Mouse (Mus musculus) layer of hippocampus, postnatal 10 days (tissue): ENCODE measurements around the gene Hspb6. TPM values are rescaled to one million over a fixed set of nuclear protein-coding genes. Genes with fewer than 3 reads are reported as not detected.

Experiments
- microRNA-seq, 2 experiments: library from miRNA; unstranded; fragments of <30 nt; microRNA quantifications; one replicate each; pipeline ENCODE4 v1.2.0; 2021
- total RNA-seq, 2 experiments: library from RNA; stranded (reverse); gene quantifications; 2 replicates each; pipeline ENCODE4 v1.2.3; 2021

Hspb6 gene
- total RNA-seq, 2 experiments from 2014 or later, result 5.3 to 5.6 TPM

Small RNA genes within 50 kb of the gene (microRNA-seq; reads per million reads assigned to microRNA genes)
- gene Gm38670 (0 to 0.45 reads per million in 2 experiments), gene Mir3569 (0.67 to 0.98 reads per million in 2 experiments)

Other genes starting within 250 kb of the Hspb6 start
- 10 to 100 TPM; 41.6 to 45.5 TPM for gene Alkbh6, start 243.5 kb upstream of the Hspb6 start, total RNA-seq
- 1 to 10 TPM; 3.2 to 6.4 TPM for gene Syne4, start 237.4 kb upstream of the Hspb6 start, total RNA-seq
- under 1 TPM; 0.48 to 0.69 TPM for gene E130208F15Rik, start 230.4 kb upstream of the Hspb6 start, total RNA-seq
- 1 to 10 TPM; 7.8 to 9.4 TPM for gene Sdhaf1, start 228.3 kb upstream of the Hspb6 start, total RNA-seq
- 10 to 100 TPM; 42.8 to 43.6 TPM for gene Lrfn3, start 189.4 kb upstream of the Hspb6 start, total RNA-seq
- gene Tyrobp, start 138.4 kb upstream of the Hspb6 start, total RNA-seq, result 10 to 100 TPM; 21.9 to 24.0 TPM
- 1 to 10 TPM in 1 of 2 experiments, under 1 TPM in 1; 0.91 to 1.8 TPM for gene Hcst, start 132.3 kb upstream of the Hspb6 start, total RNA-seq
- gene Nfkbid, start 130.4 kb upstream of the Hspb6 start, total RNA-seq, result 1 to 10 TPM; 2.2 to 3.0 TPM
- gene Aplp1, start 106.6 kb upstream of the Hspb6 start, total RNA-seq, result 100 to 1,000 TPM; 831 to 849 TPM
- 1 to 10 TPM; 3.9 to 5.3 TPM for gene Kirrel2, start 94.5 kb upstream of the Hspb6 start, total RNA-seq
- gene Nphs1, start 93.9 kb upstream of the Hspb6 start, total RNA-seq, result under 1 TPM; 0.55 to 0.62 TPM
- gene Prodh2, start 58.6 kb upstream of the Hspb6 start, total RNA-seq, result under 1 TPM in 1 of 2 experiments, not detected in 1; 0.69 TPM
- gene Arhgap33, start 17.1 kb upstream of the Hspb6 start, total RNA-seq, result 100 to 1,000 TPM; 218 to 232 TPM
- gene Proser3, start 121 bp downstream of the Hspb6 start, total RNA-seq, result 1 to 10 TPM; 3.4 to 4.4 TPM
- gene Lin37, start 7.7 kb downstream of the Hspb6 start, total RNA-seq, result 10 to 100 TPM; 28.2 to 36.6 TPM
- gene U2af1l4, start 11.1 kb downstream of the Hspb6 start, total RNA-seq, result 10 to 100 TPM; 49.4 to 52.5 TPM
- 1 to 10 TPM; 4.8 to 5.8 TPM for gene Gm49396, start 11.2 kb downstream of the Hspb6 start, total RNA-seq
- gene Psenen, start 11.4 kb downstream of the Hspb6 start, total RNA-seq, result 10 to 100 TPM; 79.4 to 87.1 TPM
- gene Igflr1, start 13.2 kb downstream of the Hspb6 start, total RNA-seq, result 1 to 10 TPM; 2.4 to 2.8 TPM
- gene Kmt2b, start 36.5 kb downstream of the Hspb6 start, total RNA-seq, result 10 to 100 TPM; 57.8 to 59.8 TPM
- not detected for gene Zbtb32, start 46.7 kb downstream of the Hspb6 start, total RNA-seq
- under 1 TPM; 0.22 to 0.34 TPM for gene Upk1a, start 60.7 kb downstream of the Hspb6 start, total RNA-seq
- gene Cox6b1, start 74.0 kb downstream of the Hspb6 start, total RNA-seq, result 100 to 1,000 TPM; 719 to 852 TPM
- not detected for gene Etv2, start 83.7 kb downstream of the Hspb6 start, total RNA-seq
- 10 to 100 TPM; 75.3 to 79.9 TPM for gene Rbm42, start 98.1 kb downstream of the Hspb6 start, total RNA-seq
- 1 to 10 TPM; 7.0 to 7.4 TPM for gene Haus5, start 112.8 kb downstream of the Hspb6 start, total RNA-seq
- gene Pmis2, start 119.4 kb downstream of the Hspb6 start, total RNA-seq, result not detected
- not detected for gene 2200002J24Rik, start 146.7 kb downstream of the Hspb6 start, total RNA-seq
- 1 to 10 TPM; 3.1 to 3.8 TPM for gene Atp4a, start 160.0 kb downstream of the Hspb6 start, total RNA-seq
- gene Tmem147, start 177.4 kb downstream of the Hspb6 start, total RNA-seq, result 100 to 1,000 TPM; 117 to 141 TPM
- gene Gapdhs, start 191.5 kb downstream of the Hspb6 start, total RNA-seq, result not detected
- 10 to 100 TPM in 1 of 2 experiments, 1 to 10 TPM in 1; 7.7 to 10.4 TPM for gene Sbsn, start 199.3 kb downstream of the Hspb6 start, total RNA-seq
- gene Dmkn, start 211.6 kb downstream of the Hspb6 start, total RNA-seq, result 1 to 10 TPM; 1.2 to 1.5 TPM
- not detected for gene Krtdap, start 235.7 kb downstream of the Hspb6 start, total RNA-seq